Mouse (Mus musculus): ENCODE data around the gene Ccdc8. TPM values are rescaled to one million over a fixed set of nuclear protein-coding genes. Genes with fewer than 3 reads are reported as not detected.
"Not testable (repeated sequence)": the region's sequence is repeated elsewhere in the genome, so short reads cannot be mapped to it uniquely, and the experiment has no call there.

Gene Ccdc8
- polyA plus RNA-seq, 1 experiment from 2014 or later, result 1.1 TPM

DNA sequence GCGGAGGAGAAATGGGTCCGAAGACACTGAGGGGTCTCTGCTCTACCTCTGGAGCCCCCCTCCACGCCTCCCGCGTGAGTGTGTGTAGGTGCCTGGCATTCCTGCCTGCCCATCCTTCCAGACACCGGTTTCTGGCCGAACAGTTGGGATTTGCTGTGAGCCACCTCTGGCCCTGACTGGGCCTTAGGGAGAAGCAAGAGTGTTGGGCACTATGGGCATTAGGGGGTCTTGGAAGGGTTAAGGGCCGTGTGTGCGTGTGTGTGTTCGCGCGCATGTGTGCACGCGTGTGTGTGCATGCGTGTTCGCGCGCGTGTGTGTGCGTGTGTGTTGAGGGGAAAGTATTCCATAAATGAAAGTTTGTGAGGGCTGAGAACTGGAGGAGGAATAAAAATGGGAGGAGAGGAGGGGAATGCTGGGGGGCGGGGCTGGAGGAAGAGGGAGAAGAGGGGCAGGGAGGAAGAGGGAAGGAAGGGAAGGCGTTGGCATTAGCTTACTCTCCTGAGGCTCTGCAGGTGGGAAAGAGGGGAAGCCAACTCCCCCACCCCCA lies 45.1 kb upstream of the Ccdc8 start:
- 17% methylated on average over 22 of the region's 22 CpGs for WGBS (ENCODE audit: insufficient replicate concordance)
- no peak overlapping the region for H3K9ac ChIP-seq (replicated peaks)

DNA sequence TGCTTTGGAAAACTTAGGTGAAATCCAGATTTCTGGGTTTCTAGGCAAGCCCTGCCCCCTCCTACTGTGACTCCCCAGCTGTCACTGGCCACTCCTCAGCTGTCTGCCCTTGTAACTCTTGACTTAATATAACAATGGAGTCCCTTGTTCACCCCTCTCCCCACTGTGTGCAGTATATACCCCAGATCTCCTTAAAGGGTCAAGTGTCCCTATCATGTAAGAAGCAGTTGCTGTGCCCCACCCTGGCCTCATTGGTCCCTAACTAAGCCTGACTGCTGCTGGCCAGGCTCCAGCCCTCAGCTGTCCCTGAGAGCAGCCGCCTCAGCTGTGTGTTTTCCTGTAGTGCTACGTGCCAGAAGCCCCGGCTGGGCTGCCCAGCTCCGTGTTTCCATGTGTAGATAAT lies 44.5 kb upstream of the Ccdc8 start:
- H3K4me2 ChIP-seq (ENCODE audit: low read depth, low read length), result no peak overlapping the region

More for the DNA sequence above, 45.1 kb upstream of the Ccdc8 start:
- Histone ChIP-seq H3K4me3 (ENCODE audit: low read depth, low read length) (peak overlapping the region; percentile 25; the same call in 1 of the 2 replicates), H3K4me2 (ENCODE audit: low read depth, low read length) (no peak overlapping the region), H3K36me3 (replicated peaks; ENCODE audit: insufficient read depth, low read length) (no peaks in the 10 kb centered on the region), H3K9me3 (ENCODE audit: low read length) (no peaks in the 10 kb centered on the region), H3K27ac (ENCODE audit: low read depth) (no peak overlapping the region), H3K4me1 (ENCODE audit: insufficient read depth) (peaks cover 17% of the 10 kb centered on the region), H3K27me3 (ENCODE audit: insufficient read depth, low read length) (peaks cover 64% of the 10 kb centered on the region)
- DNase-seq (no peak), ATAC-seq (no peak)
- TF ChIP-seq EP300 (IDR thresholded peaks at IDR 0.05; ENCODE audit: low read depth) (no peak), CTCF (IDR thresholded peaks at IDR 0.05; ENCODE audit: low read depth) (no peak)

GRCm38 (mm10) chr7:16948923-16949458 lies 43.5 kb upstream of the Ccdc8 start:
- peaks cover 17% of the 10 kb centered on the region for H3K4me1 ChIP-seq (ENCODE audit: insufficient read depth)
- DNase-seq (no peak), ATAC-seq (no peak)
- no peak overlapping the region for H3K4me3 ChIP-seq (ENCODE audit: low read depth, low read length)
- 58% methylated on average over 8 of the region's 8 CpGs for WGBS (ENCODE audit: insufficient replicate concordance)
- H3K27me3 ChIP-seq (ENCODE audit: insufficient read depth, low read length), result peaks cover 61% of the 10 kb centered on the region
- TF ChIP-seq EP300 (IDR thresholded peaks at IDR 0.05; ENCODE audit: low read depth), result no peak
- no peak for TF ChIP-seq CTCF (IDR thresholded peaks at IDR 0.05; ENCODE audit: low read depth)
- H3K4me2 ChIP-seq (ENCODE audit: low read depth, low read length), result no peak overlapping the region
- no peaks in the 10 kb centered on the region for H3K36me3 ChIP-seq (replicated peaks; ENCODE audit: insufficient read depth, low read length)
- no peak overlapping the region for H3K9ac ChIP-seq (replicated peaks)
- no peaks in the 10 kb centered on the region for H3K9me3 ChIP-seq (ENCODE audit: low read length)
- H3K27ac ChIP-seq (ENCODE audit: low read depth), result no peak overlapping the region

More for the DNA sequence above, 44.5 kb upstream of the Ccdc8 start:
- ATAC-seq, result no peak
- Histone ChIP-seq H3K4me3 (ENCODE audit: low read depth, low read length) (no peak overlapping the region), H3K27ac (ENCODE audit: low read depth) (no peak overlapping the region), H3K27me3 (ENCODE audit: insufficient read depth, low read length) (peaks cover 64% of the 10 kb centered on the region), H3K9ac (replicated peaks) (no peak overlapping the region), H3K9me3 (ENCODE audit: low read length) (no peaks in the 10 kb centered on the region), H3K36me3 (replicated peaks; ENCODE audit: insufficient read depth, low read length) (no peaks in the 10 kb centered on the region), H3K4me1 (ENCODE audit: insufficient read depth) (peaks cover 17% of the 10 kb centered on the region)
- DNase-seq, result no peak
- TF ChIP-seq CTCF (IDR thresholded peaks at IDR 0.05; ENCODE audit: low read depth), result no peak
- no peak for TF ChIP-seq EP300 (IDR thresholded peaks at IDR 0.05; ENCODE audit: low read depth)
- WGBS (ENCODE audit: insufficient replicate concordance), result 14% methylated on average over 4 of the region's 4 CpGs

DNA sequence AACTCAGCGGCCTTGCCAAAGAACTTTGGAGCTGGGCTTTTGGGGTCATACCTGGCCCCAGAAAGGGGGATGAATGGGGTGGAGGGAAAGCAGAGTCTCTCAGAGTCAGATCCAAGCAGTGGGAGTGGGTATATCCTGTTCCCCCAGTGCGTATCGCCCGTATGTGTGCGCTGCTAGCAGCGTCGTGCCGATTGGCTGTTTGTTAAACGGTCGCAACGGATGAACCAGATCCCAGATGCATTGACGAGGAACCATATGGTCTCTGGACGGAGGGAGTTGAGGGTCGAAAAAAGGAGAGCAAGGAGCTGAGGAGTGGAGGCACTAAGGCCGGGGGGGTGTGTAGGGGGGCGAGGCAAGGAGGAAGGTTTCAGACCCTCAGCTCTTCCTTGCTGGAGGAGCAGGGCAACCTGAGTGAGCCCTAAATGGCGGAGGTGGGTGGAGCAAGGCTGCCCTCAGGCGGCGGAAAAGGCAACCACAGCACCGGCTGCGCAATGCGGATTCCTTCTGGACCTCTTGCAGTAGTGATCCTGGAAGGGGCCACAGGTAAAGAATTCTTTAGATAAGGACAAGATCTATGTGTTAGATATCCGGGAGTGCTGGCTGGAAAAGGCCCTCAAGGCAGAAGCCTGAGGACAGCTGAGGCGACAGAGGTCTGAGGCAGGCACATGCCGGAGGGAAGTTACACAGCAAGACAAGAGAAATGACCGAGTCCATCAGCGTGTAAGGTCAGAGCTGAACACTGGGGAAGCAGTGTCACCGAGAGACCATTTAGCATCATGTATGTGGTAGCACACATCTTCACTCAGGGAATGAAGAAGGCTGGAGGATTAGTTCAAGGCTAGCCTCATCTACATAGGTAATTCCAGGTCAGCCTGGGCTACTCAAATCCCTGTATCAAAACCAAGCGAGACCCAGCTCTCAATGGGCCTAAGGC lies 42.3 kb upstream of the Ccdc8 start:
- H3K4me1 ChIP-seq (ENCODE audit: insufficient read depth), result peaks cover 11% of the 10 kb centered on the region
- peak overlapping the region; percentile 15; the same call in 1 of the 2 replicates for H3K4me3 ChIP-seq (ENCODE audit: low read depth, low read length)
- WGBS (ENCODE audit: insufficient replicate concordance), result 11% methylated on average over 29 of the region's 29 CpGs
- no peak overlapping the region for H3K27ac ChIP-seq (ENCODE audit: low read depth)
- H3K4me2 ChIP-seq (ENCODE audit: low read depth, low read length), result peak overlapping the region; percentile 61
- H3K27me3 ChIP-seq (ENCODE audit: insufficient read depth, low read length), result peaks cover 49% of the 10 kb centered on the region
- H3K9me3 ChIP-seq (ENCODE audit: low read length), result no peaks in the 10 kb centered on the region
- DNase-seq (peak; percentile 80), ATAC-seq (peak; percentile 62; the same call in 1 of the 2 replicates)
- TF ChIP-seq CTCF (IDR thresholded peaks at IDR 0.05; ENCODE audit: low read depth), result peak; percentile 93
- no peak for TF ChIP-seq EP300 (IDR thresholded peaks at IDR 0.05; ENCODE audit: low read depth)
- H3K9ac ChIP-seq (replicated peaks), result no peak overlapping the region
- no peaks in the 10 kb centered on the region for H3K36me3 ChIP-seq (replicated peaks; ENCODE audit: insufficient read depth, low read length)

GRCm38 (mm10) chr7:16950861-16951635 lies 41.5 kb upstream of the Ccdc8 start:
- Histone ChIP-seq H3K4me2 (ENCODE audit: low read depth, low read length) (no peak overlapping the region), H3K27me3 (ENCODE audit: insufficient read depth, low read length) (peaks cover 40% of the 10 kb centered on the region), H3K27ac (ENCODE audit: low read depth) (no peak overlapping the region), H3K4me3 (ENCODE audit: low read depth, low read length) (no peak overlapping the region), H3K36me3 (replicated peaks; ENCODE audit: insufficient read depth, low read length) (no peaks in the 10 kb centered on the region), H3K9ac (replicated peaks) (no peak overlapping the region), H3K9me3 (ENCODE audit: low read length) (no peaks in the 10 kb centered on the region), H3K4me1 (ENCODE audit: insufficient read depth) (peaks cover 11% of the 10 kb centered on the region)
- 23% methylated on average over 18 of the region's 18 CpGs for WGBS (ENCODE audit: insufficient replicate concordance)
- no peak for TF ChIP-seq EP300 (IDR thresholded peaks at IDR 0.05; ENCODE audit: low read depth)
- TF ChIP-seq CTCF (IDR thresholded peaks at IDR 0.05; ENCODE audit: low read depth), result peak; percentile 85
- DNase-seq (peak; percentile 82), ATAC-seq (peak; percentile 81)

- WGBS (ENCODE audit: insufficient replicate concordance), result 60% methylated on average over 2 of the region's 2 CpGs
- H3K36me3 ChIP-seq (replicated peaks; ENCODE audit: insufficient read depth, low read length); H3K4me3 ChIP-seq (ENCODE audit: low read depth, low read length); H3K4me2 ChIP-seq (ENCODE audit: low read depth, low read length); H3K9ac ChIP-seq (replicated peaks); H3K4me1 ChIP-seq (ENCODE audit: insufficient read depth); H3K9me3 ChIP-seq (ENCODE audit: low read length); DNase-seq; ATAC-seq; H3K27ac ChIP-seq (ENCODE audit: low read depth): not testable (repeated sequence)
- peaks cover 13% of the 10 kb centered on the region for H3K27me3 ChIP-seq (ENCODE audit: insufficient read depth, low read length)
Measured at GRCm38 (mm10) chr7:16953776-16954175, 38.7 kb upstream of the Ccdc8 start.

Measured in liver, postnatal 0 days (tissue).